Mouse (Mus musculus) kidney, adult 2 months (tissue): ENCODE results near the gene Kcnb1. TPM values are rescaled to one million over a fixed set of nuclear protein-coding genes. Genes with fewer than 3 reads are reported as not detected.

Experiments used
- DNase-seq: peaks from one replicate; pipeline ENCODE4 v3.0.0; 2021
- H3K27ac ChIP-seq: fragments of 200-500 bp; 2 replicates; pipeline ENCODE4 v1.5.1; 2012; ENCODE audit warnings: low read depth, low read length, control low read depth, inconsistent platforms; ENCODE audit not compliant: insufficient read depth
- H3K27me3 ChIP-seq: fragments of 200-500 bp; replicated peaks from 2 replicates; pipeline ENCODE4 v1.6.1; 2012; ENCODE audit warnings: mild to moderate bottlenecking, moderate library complexity, low read length, inconsistent platforms; ENCODE audit not compliant: control insufficient read depth, insufficient read depth
- H3K36me3 ChIP-seq: fragments of 200-500 bp; 2 replicates; pipeline ENCODE4 v1.6.1; 2012; ENCODE audit warnings: mild to moderate bottlenecking, moderate library complexity, low read length, inconsistent platforms; ENCODE audit not compliant: control insufficient read depth, insufficient read depth
- H3K4me1 ChIP-seq: fragments of 200-500 bp; 2 replicates; pipeline ENCODE4 v1.6.1; 2011; ENCODE audit warnings: low read length; ENCODE audit not compliant: control insufficient read depth, insufficient read depth
- H3K4me3 ChIP-seq: fragments of 200-500 bp; 2 replicates; pipeline ENCODE4 v1.5.1; 2011; ENCODE audit warnings: mild to moderate bottlenecking, low read depth, low read length, control low read depth; ENCODE audit not compliant: insufficient read depth
- CTCF ChIP-seq: fragments of 200-500 bp; conservative IDR thresholded peaks from 2 replicates; pipeline ENCODE4 v1.5.1; 2011; ENCODE audit warnings: low read depth, mild to moderate bottlenecking, control low read depth, low read length, moderate library complexity, mixed read lengths; ENCODE audit not compliant: insufficient read depth, insufficient read length
- POLR2A ChIP-seq: fragments of 200-500 bp; IDR thresholded peaks from one replicate; pipeline ENCODE4 v1.6.1; 2011; ENCODE audit warnings: low read depth, low read length, control low read depth
- WGBS: fragments of 180-500 bp; shearing (Covaris S2); methylation state at CpG from one replicate; pipeline ENCODE4 v1.1.7; 2018; 5-methylcytosine and 5-hydroxymethylcytosine counted together
- polyA plus RNA-seq: library from polyadenylated mRNA; depleted of rRNA; stranded (reverse); fragments of >200 nt; gene quantifications from 2 replicates; pipeline ENCODE4 v1.2.3, GENCODE M21; 2012

Gene Kcnb1
- polyA plus RNA-seq, 1 experiment = 2.9 TPM

GRCm38 (mm10) chr2:167079535-167080257, 110.3 kb downstream of the Kcnb1 start:
- Histone ChIP-seq H3K27ac (no peak overlapping the region), H3K36me3 (no peaks in the 10 kb centered on the region), H3K4me1 (no peaks in the 10 kb centered on the region), H3K27me3 (no peaks in the 10 kb centered on the region), H3K4me3 (no peak overlapping the region)
- 55% methylated on average over 18 of the region's 18 CpGs for WGBS
- no peak for DNase-seq
- no peak for TF ChIP-seq POLR2A
- TF ChIP-seq CTCF = no peak

- Histone ChIP-seq H3K27me3 (no peaks in the 10 kb centered on the region), H3K36me3 (no peaks in the 10 kb centered on the region), H3K4me3 (no peak overlapping the region), H3K4me1 (no peaks in the 10 kb centered on the region), H3K27ac (no peak overlapping the region)
- no peak for TF ChIP-seq CTCF
- no peak for TF ChIP-seq POLR2A
- DNase-seq = no peak
- WGBS = 50% methylated on average over 9 of the region's 9 CpGs
Observed at GRCm38 (mm10) chr2:167078931-167079495, 110.9 kb downstream of the Kcnb1 start.

GRCm38 (mm10) chr2:167078486-167078885, 111.5 kb downstream of the Kcnb1 start:
- Histone ChIP-seq H3K27ac (no peak overlapping the region), H3K4me3 (no peak overlapping the region), H3K36me3 (no peaks in the 10 kb centered on the region), H3K4me1 (no peaks in the 10 kb centered on the region), H3K27me3 (no peaks in the 10 kb centered on the region)
- DNase-seq = no peak
- TF ChIP-seq CTCF = no peak
- TF ChIP-seq POLR2A = no peak
- 31% methylated on average over 7 of the region's 7 CpGs for WGBS

GRCm38 (mm10) chr2:167077199-167077962, 112.6 kb downstream of the Kcnb1 start:
- H3K27ac ChIP-seq = no peak overlapping the region
- H3K27me3 ChIP-seq = no peaks in the 10 kb centered on the region
- no peak for DNase-seq
- 86% methylated on average over 11 of the region's 11 CpGs for WGBS
- no peak overlapping the region for H3K4me3 ChIP-seq
- TF ChIP-seq POLR2A = no peak
- TF ChIP-seq CTCF = no peak
- H3K4me1 ChIP-seq = no peaks in the 10 kb centered on the region
- no peaks in the 10 kb centered on the region for H3K36me3 ChIP-seq

- H3K27ac ChIP-seq = no peak overlapping the region
- H3K4me3 ChIP-seq = no peak overlapping the region
- no peaks in the 10 kb centered on the region for H3K4me1 ChIP-seq
- WGBS = 96% methylated on average over 2 of the region's 2 CpGs
- no peak for DNase-seq
- TF ChIP-seq CTCF = no peak
- TF ChIP-seq POLR2A = no peak
- no peaks in the 10 kb centered on the region for H3K27me3 ChIP-seq
- no peaks in the 10 kb centered on the region for H3K36me3 ChIP-seq
Observed at GRCm38 (mm10) chr2:167076759-167077158, 113.2 kb downstream of the Kcnb1 start.

GRCm38 (mm10) chr2:167076352-167076751, 113.6 kb downstream of the Kcnb1 start:
- TF ChIP-seq POLR2A (no peak), CTCF (no peak)
- no peak overlapping the region for H3K27ac ChIP-seq
- no peak overlapping the region for H3K4me3 ChIP-seq
- H3K36me3 ChIP-seq = no peaks in the 10 kb centered on the region
- H3K27me3 ChIP-seq = no peaks in the 10 kb centered on the region
- no peak for DNase-seq
- H3K4me1 ChIP-seq = 0 out of 2 replicates have a peak, but pooled peaks cover under 1% of the 10 kb centered on the region
- WGBS = 97% methylated on average over 4 of the region's 4 CpGs

- H3K27me3 ChIP-seq = no peaks in the 10 kb centered on the region
- 94% methylated on average over 5 of the region's 5 CpGs for WGBS
- H3K4me3 ChIP-seq = no peak overlapping the region
- TF ChIP-seq CTCF = no peak
- no peaks in the 10 kb centered on the region for H3K36me3 ChIP-seq
- H3K27ac ChIP-seq = no peak overlapping the region
- no peak for DNase-seq
- 0 out of 2 replicates have a peak, but pooled peaks cover 3% of the 10 kb centered on the region for H3K4me1 ChIP-seq
Observed at GRCm38 (mm10) chr2:167074587-167074986, 115.4 kb downstream of the Kcnb1 start.
